Mouse (Mus musculus) bone marrow, adult 2 months (tissue): ENCODE results near the gene Zbed4.

Experiments used
- CTCF ChIP-seq: fragments of 200-500 bp; IDR thresholded peaks from 2 replicates; pipeline ENCODE4 v1.5.1; 2011; ENCODE audit warnings: low read length, control low read depth; ENCODE audit not compliant: control insufficient read depth, insufficient read depth
- POLR2A ChIP-seq: fragments of 200-500 bp; IDR thresholded peaks from 2 replicates; pipeline ENCODE4 v1.6.1; 2011; ENCODE audit warnings: low read depth, mild to moderate bottlenecking, control low read depth, low read length, borderline replicate concordance; ENCODE audit not compliant: control insufficient read depth

DNA sequence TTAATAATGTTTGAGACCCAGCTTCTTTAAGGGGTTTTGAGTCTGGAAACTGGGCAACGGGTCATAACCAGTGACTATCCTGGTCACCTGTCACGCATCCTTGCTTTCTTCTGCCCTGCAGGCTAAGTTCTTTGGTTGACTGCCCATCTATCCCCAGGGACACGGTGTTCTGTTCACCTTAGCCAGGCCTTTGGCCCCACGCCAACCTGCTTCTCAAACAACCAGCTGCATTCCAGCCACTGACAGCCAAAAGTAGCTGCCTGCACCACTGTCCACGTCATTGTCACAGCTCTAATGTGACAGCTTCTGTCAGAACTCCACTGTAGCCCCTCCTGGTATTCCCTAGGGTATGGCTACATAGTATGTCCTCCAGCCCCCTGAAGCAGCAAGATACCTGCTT is 80.0 kb downstream of the Zbed4 start:
- TF ChIP-seq CTCF = no peak
- TF ChIP-seq POLR2A = no peak
